Mouse (Mus musculus) erythroblast, embryonic 14.5 days (primary cell): ENCODE data around the gene Mettl21c. TPM values are rescaled to one million over a fixed set of nuclear protein-coding genes. Genes with fewer than 3 reads are reported as not detected.
"Not testable (repeated sequence)": the region's sequence is repeated elsewhere in the genome, so short reads cannot be mapped to it uniquely, and the experiment has no call there.

Experiments
- H3K27me3 ChIP-seq: 2 replicates; pipeline ENCODE4 v1.6.1; 2012; ENCODE audit warnings: inconsistent platforms; ENCODE audit not compliant: control insufficient read depth
- H3K36me3 ChIP-seq: 2 replicates; pipeline ENCODE4 v1.6.1; 2012; ENCODE audit warnings: mild to moderate bottlenecking, inconsistent platforms; ENCODE audit not compliant: control insufficient read depth
- H3K4me1 ChIP-seq: 2 replicates; pipeline ENCODE4 v1.6.1; 2012; ENCODE audit warnings: inconsistent platforms; ENCODE audit not compliant: control insufficient read depth
- H3K4me3 ChIP-seq: replicated peaks from 2 replicates; pipeline ENCODE3; 2012; ENCODE audit warnings: moderate library complexity, mild to moderate bottlenecking, inconsistent platforms
- H3K9me3 ChIP-seq: 2 replicates; pipeline ENCODE4 v1.6.1; 2012; ENCODE audit warnings: low read length, inconsistent platforms, mixed read lengths; ENCODE audit not compliant: control insufficient read depth
- GATA1 ChIP-seq: IDR thresholded peaks from 2 replicates; pipeline ENCODE4 v1.6.1; 2012; ENCODE audit warnings: low read length, inconsistent platforms, mixed read lengths
- TAL1 ChIP-seq: IDR thresholded peaks from 3 replicates; pipeline ENCODE4 v1.6.1; 2012; ENCODE audit warnings: low read length, inconsistent platforms, mixed read lengths
- polyA plus RNA-seq: library from polyadenylated mRNA; stranded (reverse); fragments of >175 nt; gene quantifications from 2 replicates; pipeline ENCODE4 v1.2.3, GENCODE M21; 2012

The Mettl21c gene
- not detected in 2 replicates for polyA plus RNA-seq

GRCm38 (mm10) chr1:44019934-44020333 lies at the start of gene Mettl21c:
Mettl21c (minus strand) TSS chr1:44020034.
- Histone ChIP-seq H3K4me3 (no peak within 1 kb of the TSS), H3K4me1 (no peaks in the 10 kb centered on the region), H3K36me3 (no peaks in the 10 kb centered on the region), H3K27me3 (no peaks in the 10 kb centered on the region), H3K9me3 (no peaks in the 10 kb centered on the region)
- TF ChIP-seq GATA1 (no peak), TAL1 (no peak)

DNA sequence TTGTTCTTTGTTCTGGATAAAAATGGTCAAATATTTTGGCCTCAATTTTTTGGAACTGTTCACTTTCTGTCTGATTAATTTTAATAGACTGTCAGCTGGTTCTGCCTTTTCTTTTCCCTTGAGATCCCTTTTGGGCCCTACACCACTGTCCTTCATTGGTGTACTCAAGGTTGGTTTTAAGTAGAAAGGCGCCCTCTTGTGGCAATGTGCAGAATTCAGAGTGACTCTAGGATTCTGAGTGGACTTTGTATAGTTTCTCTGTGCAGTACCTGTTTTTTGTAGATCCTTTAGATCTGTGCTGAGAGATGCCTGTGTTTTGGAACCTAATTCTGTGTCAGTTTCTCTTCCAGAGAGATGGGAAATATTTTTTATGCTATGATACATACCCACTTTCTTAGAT lies 44.8 kb upstream of the Mettl21c start:
- H3K27me3 ChIP-seq = no peaks in the 10 kb centered on the region
- TF ChIP-seq TAL1 (no peak), GATA1 (no peak)
- no peak overlapping the region for H3K4me3 ChIP-seq
- H3K9me3 ChIP-seq = no peaks in the 10 kb centered on the region
- H3K36me3 ChIP-seq = no peaks in the 10 kb centered on the region
- no peaks in the 10 kb centered on the region for H3K4me1 ChIP-seq

GRCm38 (mm10) chr1:44063439-44063838 lies 43.6 kb upstream of the Mettl21c start:
- Histone ChIP-seq H3K4me1 (no peaks in the 10 kb centered on the region), H3K4me3 (no peak overlapping the region), H3K27me3 (no peaks in the 10 kb centered on the region), H3K9me3 (no peaks in the 10 kb centered on the region), H3K36me3 (no peaks in the 10 kb centered on the region)
- TF ChIP-seq TAL1 = no peak
- no peak for TF ChIP-seq GATA1

DNA sequence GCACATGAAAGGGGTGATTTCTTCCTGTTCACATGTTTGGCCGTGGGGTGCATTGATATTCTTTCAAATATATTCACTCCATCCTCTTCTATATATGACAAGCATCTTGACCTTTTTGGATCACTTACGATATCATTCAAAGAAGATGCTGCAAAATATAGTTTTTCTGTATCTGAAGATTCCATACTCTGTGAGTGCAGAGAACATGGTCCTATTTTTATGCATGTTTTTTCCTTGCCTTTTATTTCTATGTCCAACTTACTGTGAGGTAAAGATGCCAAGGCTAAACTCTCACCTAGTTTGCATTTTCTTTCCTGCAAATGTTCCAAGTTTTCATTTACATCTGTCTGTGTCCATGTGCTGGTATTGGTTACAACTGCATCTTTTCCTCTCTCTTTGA lies 42.0 kb upstream of the Mettl21c start, which contains the start of gene Gm8251:
Gm8251 (minus strand) TSS at position 101 of the 400 bp plus-strand sequence.
- Histone ChIP-seq H3K4me1 (no peaks in the 10 kb centered on the region), H3K36me3 (no peaks in the 10 kb centered on the region), H3K9me3 (no peaks in the 10 kb centered on the region), H3K4me3 (no peak within 1 kb of the TSS), H3K27me3 (no peaks in the 10 kb centered on the region)
- TF ChIP-seq GATA1 (no peak), TAL1 (no peak)

DNA sequence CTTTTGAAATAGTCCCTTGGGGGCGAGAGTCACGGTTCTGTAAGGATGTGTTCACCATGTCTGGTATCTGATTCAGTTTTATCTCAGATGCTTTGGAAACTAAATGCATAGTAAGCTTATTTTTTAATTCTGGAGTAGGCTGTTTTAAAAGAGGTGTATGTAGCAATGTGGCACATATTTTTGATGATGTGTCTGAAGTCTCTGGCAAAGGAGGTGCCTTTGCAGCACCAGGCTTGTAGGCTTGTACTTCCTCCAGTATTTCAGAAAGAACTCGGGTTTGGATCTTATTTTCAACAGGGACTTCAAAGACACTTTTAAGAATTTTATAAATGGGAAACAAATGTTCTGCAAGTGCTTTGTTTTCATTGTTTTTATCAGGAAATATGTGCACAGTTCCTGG lies 38.0 kb upstream of the Mettl21c start:
- no peaks in the 10 kb centered on the region for H3K36me3 ChIP-seq
- no peak overlapping the region for H3K4me3 ChIP-seq
- H3K9me3 ChIP-seq = no peaks in the 10 kb centered on the region
- TF ChIP-seq GATA1 (no peak), TAL1 (no peak)
- H3K4me1 ChIP-seq = no peaks in the 10 kb centered on the region
- H3K27me3 ChIP-seq = no peaks in the 10 kb centered on the region

DNA sequence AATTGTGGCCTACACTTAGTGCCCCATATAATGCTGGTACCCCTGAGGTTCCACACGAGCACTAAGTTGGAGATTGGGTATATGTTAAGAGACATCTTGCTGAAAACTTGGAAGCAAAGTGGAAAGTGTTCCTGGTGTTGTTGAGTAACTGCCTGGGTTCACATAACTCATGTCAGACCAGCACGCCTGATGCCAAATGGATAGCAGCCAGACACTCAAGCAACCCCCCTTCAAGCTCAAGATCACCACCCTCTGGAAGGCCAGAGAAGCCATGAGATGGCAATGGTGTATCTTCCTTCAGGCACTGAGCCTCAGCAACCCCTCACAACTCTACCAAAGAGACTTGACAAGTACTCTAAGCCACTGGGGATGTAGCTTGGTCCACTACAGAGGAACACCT lies 26.7 kb upstream of the Mettl21c start:
- no peaks in the 10 kb centered on the region for H3K36me3 ChIP-seq
- H3K27me3 ChIP-seq = peaks cover 2% of the 10 kb centered on the region; the same call in 1 of the 2 replicates
- H3K9me3 ChIP-seq = no peaks in the 10 kb centered on the region
- no peak overlapping the region for H3K4me3 ChIP-seq
- TF ChIP-seq GATA1 (no peak), TAL1 (no peak)
- H3K4me1 ChIP-seq = peaks cover 3% of the 10 kb centered on the region

- H3K36me3 ChIP-seq, H3K4me3 ChIP-seq, H3K9me3 ChIP-seq, H3K4me1 ChIP-seq, H3K27me3 ChIP-seq: not testable (repeated sequence)
Measured at GRCm38 (mm10) chr1:44045689-44046088, 25.9 kb upstream of the Mettl21c start.

GRCm38 (mm10) chr1:44042555-44042915 lies 22.7 kb upstream of the Mettl21c start:
- Histone ChIP-seq H3K27me3 (peaks cover 2% of the 10 kb centered on the region; the same call in 1 of the 2 replicates), H3K36me3 (no peaks in the 10 kb centered on the region), H3K4me3 (peak overlapping the region; percentile 52), H3K9me3 (no peaks in the 10 kb centered on the region), H3K4me1 (peaks cover 3% of the 10 kb centered on the region)
- TF ChIP-seq GATA1 (no peak), TAL1 (no peak)

GRCm38 (mm10) chr1:44041797-44042554 lies 22.1 kb upstream of the Mettl21c start:
- peak overlapping the region; percentile 52 for H3K4me3 ChIP-seq
- no peaks in the 10 kb centered on the region for H3K36me3 ChIP-seq
- peaks cover 2% of the 10 kb centered on the region; the same call in 1 of the 2 replicates for H3K27me3 ChIP-seq
- H3K9me3 ChIP-seq = no peaks in the 10 kb centered on the region
- TF ChIP-seq TAL1 (no peak), GATA1 (no peak)
- H3K4me1 ChIP-seq = peaks cover 3% of the 10 kb centered on the region

DNA sequence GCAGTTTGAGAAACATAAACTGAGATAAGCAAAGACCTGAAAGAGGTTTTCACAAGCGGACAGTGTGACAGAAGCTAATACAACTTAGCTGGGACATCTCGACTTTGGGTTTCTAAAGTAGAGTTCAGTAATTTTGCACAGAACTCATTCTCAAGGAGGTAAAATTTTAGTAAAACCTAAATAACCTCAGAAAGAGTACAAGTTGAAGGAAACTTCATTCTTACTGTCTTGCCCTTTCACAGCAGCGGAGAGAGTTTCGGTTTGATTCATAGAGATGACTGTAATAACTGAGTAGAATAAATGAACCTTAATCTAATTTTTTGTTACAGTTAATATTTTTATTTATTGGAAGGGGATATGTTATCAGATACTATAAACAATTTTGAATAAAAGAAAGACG lies 13.1 kb upstream of the Mettl21c start:
- no peak overlapping the region for H3K4me3 ChIP-seq
- TF ChIP-seq GATA1 = no peak
- TF ChIP-seq TAL1 = no peak
- no peaks in the 10 kb centered on the region for H3K36me3 ChIP-seq
- H3K27me3 ChIP-seq = no peaks in the 10 kb centered on the region
- H3K4me1 ChIP-seq = no peaks in the 10 kb centered on the region
- H3K9me3 ChIP-seq = no peaks in the 10 kb centered on the region
